Mouse (Mus musculus): ENCODE results near the gene Slc51b.

- TF ChIP-seq POLR2A (IDR thresholded peaks at IDR 0.05; ENCODE audit: borderline replicate concordance, extremely low read depth, low read depth, low read length) (no peak), CTCF (IDR thresholded peaks at IDR 0.05; ENCODE audit: insufficient read depth, low read length) (no peak)
Measured at GRCm38 (mm10) chr9:65405184-65405449, 17.6 kb downstream of the Slc51b start.

Measured in lung, adult 2 months (tissue).